Mouse (Mus musculus) T-helper 17 cell (primary cell): ENCODE measurements around the gene Gm17027.

Experiments used
- in situ Hi-C, 2 experiments: fragments of 300-600 bp; cut with MboI, MseI; formaldehyde crosslinking; loops; 1 replicate in 1 of 2; 2 replicates in 1 of 2; pipeline ENCODE4 v1.15.1; 2025; ENCODE audit warnings: high pct_unique_total_duplicates in 2 of 2

Gm17027 gene

GRCm38 (mm10) chr14:42162522-42162921 lies at the start of gene Gm17027:
Gm17027 (minus strand) TSS chr14:42162622.
- in situ Hi-C loops = loop anchor here (5.0 to 25.0 kb wide), 2 partner anchors 600 to 710 kb away; partner anchors contain the start of genes Gm3015 (in 1 of the 2) and Gm7954 (in 1 of the 2)

GRCm38 (mm10) chr14:42190691-42191090 lies 28.3 kb upstream of the Gm17027 start, which contains the start of gene Gm3573:
Gm3573 (minus strand) TSS chr14:42190791.
- in situ Hi-C loops = loop anchor here in 1 of 2 experiments (25.0 kb wide), 1 partner anchor 553 kb away; the partner anchor contains the start of gene Gm3676

- in situ Hi-C loops = loop anchor here (5.0 to 25.0 kb wide), 8 partner anchors 207 to 1421 kb away; partner anchors contain the start of genes Gm10375 (in 1 of the 2), Gm10377 (in 1 of the 2) and Gm3676 (in 1 of the 2)
These were observed 21.5 kb upstream of the Gm17027 start for GRCm38 (mm10) chr14:42183936-42184335.

GRCm38 (mm10) chr14:42134571-42134970 lies 27.9 kb downstream of the Gm17027 start:
- in situ Hi-C loops = loop anchor here (5.0 to 10.0 kb wide), 3 partner anchors 420 to 1400 kb away; no protein-coding TSS in a partner anchor

GRCm38 (mm10) chr14:42133806-42134205 lies 28.6 kb downstream of the Gm17027 start:
- in situ Hi-C loops = loop anchor here (5.0 to 10.0 kb wide), 3 partner anchors 419 to 1401 kb away; no protein-coding TSS in a partner anchor

- in situ Hi-C loops = loop anchor here in 1 of 2 experiments (5.0 to 10.0 kb wide), 2 partner anchors 792 to 1120 kb away; partner anchors contain the start of gene Gm8122
These were observed 45.2 kb downstream of the Gm17027 start, which contains the start of gene Gm7951 for GRCm38 (mm10) chr14:42117269-42117668. Gm7951 (minus strand) TSS chr14:42117369.
